Mouse (Mus musculus) heart, adult 8-10 months (tissue): ENCODE results near the gene Rasa4. TPM values are rescaled to one million over a fixed set of nuclear protein-coding genes. Genes with fewer than 3 reads are reported as not detected.
A peak's percentile ranks its signal among the peaks of the same experiment; 100 is the strongest.
"Not testable (repeated sequence)": the region's sequence is repeated elsewhere in the genome, so short reads cannot be mapped to it uniquely, and the experiment has no call there.

Experiments
- DNase-seq: peaks from one replicate; pipeline ENCODE4 v3.0.0; 2022; ENCODE audit warnings: low spot score
- total RNA-seq, 4 experiments: library from RNA; stranded (reverse); gene quantifications; 2 replicates each; pipeline ENCODE4 v1.2.4; 2022

Rasa4 gene
- 1 to 10 TPM; 6.6 to 7.6 (median 6.9) TPM for total RNA-seq

GRCm38 (mm10) chr5:136083669-136084107, at the start of gene Rasa4:
Gene Rasa4, plus strand, starts transcription at chr5:136083916.
- peak; percentile 92 for DNase-seq

GRCm38 (mm10) chr5:136034868-136035267, 48.8 kb upstream of the Rasa4 start:
- DNase-seq = no peak

- DNase-seq = no peak
These were observed 48.4 kb upstream of the Rasa4 start for GRCm38 (mm10) chr5:136035285-136035684.

GRCm38 (mm10) chr5:136036667-136037066, 47.0 kb upstream of the Rasa4 start:
- no peak for DNase-seq

- DNase-seq = no peak
These were observed 45.2 kb upstream of the Rasa4 start, which contains the start of gene Upk3b for GRCm38 (mm10) chr5:136038258-136039214. Gene Upk3b, plus strand, starts transcription at chr5:136038496.

GRCm38 (mm10) chr5:136040210-136040609, 43.5 kb upstream of the Rasa4 start:
- no peak for DNase-seq

- DNase-seq = no peak
These were observed 42.5 kb upstream of the Rasa4 start for GRCm38 (mm10) chr5:136041260-136041659.

- no peak for DNase-seq
These were observed 42.0 kb upstream of the Rasa4 start for GRCm38 (mm10) chr5:136041666-136042065.

GRCm38 (mm10) chr5:136044865-136045264, 38.9 kb upstream of the Rasa4 start:
- no peak for DNase-seq

- DNase-seq = no peak
These were observed 38.3 kb upstream of the Rasa4 start for GRCm38 (mm10) chr5:136045408-136045807.

GRCm38 (mm10) chr5:136045987-136046386, 37.7 kb upstream of the Rasa4 start:
- peak; percentile 73 for DNase-seq

- DNase-seq = not testable (repeated sequence)
These were observed 35.2 kb upstream of the Rasa4 start for GRCm38 (mm10) chr5:136048541-136048940.

GRCm38 (mm10) chr5:136049926-136050325, 33.8 kb upstream of the Rasa4 start:
- no peak for DNase-seq

- DNase-seq = peak; percentile 38
These were observed 32.3 kb upstream of the Rasa4 start for GRCm38 (mm10) chr5:136051231-136052085.

- no peak for DNase-seq
These were observed 30.7 kb upstream of the Rasa4 start for GRCm38 (mm10) chr5:136052861-136053655.

GRCm38 (mm10) chr5:136054301-136055077, 29.2 kb upstream of the Rasa4 start, which contains the start of gene Upk3bl:
Gene Upk3bl, plus strand, starts transcription at chr5:136054492.
- DNase-seq = no peak

GRCm38 (mm10) chr5:136056062-136056461, 27.7 kb upstream of the Rasa4 start:
- DNase-seq = no peak

GRCm38 (mm10) chr5:136057085-136057484, 26.6 kb upstream of the Rasa4 start:
- DNase-seq = no peak

GRCm38 (mm10) chr5:136061567-136061966, 22.1 kb upstream of the Rasa4 start:
- peak; percentile 78 for DNase-seq

GRCm38 (mm10) chr5:136063920-136064319, 19.8 kb upstream of the Rasa4 start:
- DNase-seq = no peak
